22 mouse cellular contexts compared by ENCODE assay signal in genomic region chr16:29931746-29932351, GRCm38 (mm10).
"Had no signal": no experiment of that assay in that cellular context is flagged by ENCODE, and none has a peak within 500 bp of the region (broad histone marks: within the 10 kb centered on the region; RNA-seq: fewer than 3 reads in every experiment).

No protein-coding gene starts in this region.

- H3K27ac ChIP-seq: limb, embryonic 15.5 days; liver, embryonic 14.5 days; lung, embryonic 15.5 days; neural tube, embryonic 12.5 days; neural tube, embryonic 15.5 days; stomach, embryonic 15.5 days had no signal

- H3K27me3 ChIP-seq: lung, embryonic 15.5 days; neural tube, embryonic 12.5 days; stomach, embryonic 15.5 days had no signal

- H3K4me3 ChIP-seq: limb, embryonic 15.5 days; lung, embryonic 15.5 days; neural tube, embryonic 12.5 days; neural tube, embryonic 15.5 days; stomach, embryonic 15.5 days had no signal

- H3K36me3 ChIP-seq: limb, embryonic 15.5 days; lung, embryonic 15.5 days; neural tube, embryonic 12.5 days; neural tube, embryonic 15.5 days; stomach, embryonic 15.5 days had no signal

- H3K9ac ChIP-seq: limb, embryonic 15.5 days; liver, embryonic 14.5 days; lung, embryonic 15.5 days; neural tube, embryonic 12.5 days; neural tube, embryonic 15.5 days; stomach, embryonic 15.5 days had no signal

- H3K9me3 ChIP-seq: limb, embryonic 15.5 days; lung, embryonic 15.5 days; neural tube, embryonic 12.5 days; neural tube, embryonic 15.5 days; stomach, embryonic 15.5 days had no signal

- H3K4me1 ChIP-seq: limb, embryonic 15.5 days; lung, embryonic 15.5 days; neural tube, embryonic 12.5 days; neural tube, embryonic 15.5 days; stomach, embryonic 15.5 days had no signal

- DNase-seq: kidney, adult 18-20 months; kidney, adult 9 months; kidney, postnatal 14 days; kidney, postnatal 4 days; lung, adult 18-20 months; lung, postnatal 14 days; lung, postnatal 4 days; midbrain, embryonic 14.5 days; right cerebral cortex, adult 18-20 months; right cerebral cortex, postnatal 14 days; right cerebral cortex, postnatal 4 days; spleen, adult 18-20 months; thymus, adult 18-20 months; thymus, postnatal 36 days had no signal

- ATAC-seq: inflammation-experienced regulatory T-cells, adult 6 months had no signal

- H3K4me2 ChIP-seq: limb, embryonic 15.5 days; lung, embryonic 15.5 days; midbrain, embryonic 11.5 days; neural tube, embryonic 12.5 days; neural tube, embryonic 15.5 days; stomach, embryonic 15.5 days had no signal
